Mouse (Mus musculus) kidney, adult 2 months (tissue): Measurements from ENCODE around the gene Morf4l2. TPM values are rescaled to one million over a fixed set of nuclear protein-coding genes. Genes with fewer than 3 reads are reported as not detected.
"Not testable (repeated sequence)": the region's sequence is repeated elsewhere in the genome, so short reads cannot be mapped to it uniquely, and the experiment has no call there.

ENCODE experiments used
- DNase-seq: peaks from one replicate; pipeline ENCODE4 v3.0.0; 2021
- H3K27ac ChIP-seq: fragments of 200-500 bp; 2 replicates; pipeline ENCODE4 v1.5.1; 2012; ENCODE audit warnings: low read depth, low read length, control low read depth, inconsistent platforms; ENCODE audit not compliant: insufficient read depth
- H3K27me3 ChIP-seq: fragments of 200-500 bp; replicated peaks from 2 replicates; pipeline ENCODE4 v1.6.1; 2012; ENCODE audit warnings: mild to moderate bottlenecking, moderate library complexity, low read length, inconsistent platforms; ENCODE audit not compliant: control insufficient read depth, insufficient read depth
- H3K36me3 ChIP-seq: fragments of 200-500 bp; 2 replicates; pipeline ENCODE4 v1.6.1; 2012; ENCODE audit warnings: mild to moderate bottlenecking, moderate library complexity, low read length, inconsistent platforms; ENCODE audit not compliant: control insufficient read depth, insufficient read depth
- H3K4me1 ChIP-seq: fragments of 200-500 bp; 2 replicates; pipeline ENCODE4 v1.6.1; 2011; ENCODE audit warnings: low read length; ENCODE audit not compliant: control insufficient read depth, insufficient read depth
- H3K4me3 ChIP-seq: fragments of 200-500 bp; 2 replicates; pipeline ENCODE4 v1.5.1; 2011; ENCODE audit warnings: mild to moderate bottlenecking, low read depth, low read length, control low read depth; ENCODE audit not compliant: insufficient read depth
- CTCF ChIP-seq: fragments of 200-500 bp; conservative IDR thresholded peaks from 2 replicates; pipeline ENCODE4 v1.5.1; 2011; ENCODE audit warnings: low read depth, mild to moderate bottlenecking, control low read depth, low read length, moderate library complexity, mixed read lengths; ENCODE audit not compliant: insufficient read depth, insufficient read length
- POLR2A ChIP-seq: fragments of 200-500 bp; IDR thresholded peaks from one replicate; pipeline ENCODE4 v1.6.1; 2011; ENCODE audit warnings: low read depth, low read length, control low read depth
- WGBS: fragments of 180-500 bp; shearing (Covaris S2); methylation state at CpG from one replicate; pipeline ENCODE4 v1.1.7; 2018; 5-methylcytosine and 5-hydroxymethylcytosine counted together
- polyA plus RNA-seq: library from polyadenylated mRNA; depleted of rRNA; stranded (reverse); fragments of >200 nt; gene quantifications from 2 replicates; pipeline ENCODE4 v1.2.3, GENCODE M21; 2012

Gene Morf4l2
- polyA plus RNA-seq, 1 experiment, result 33.3 TPM

DNA sequence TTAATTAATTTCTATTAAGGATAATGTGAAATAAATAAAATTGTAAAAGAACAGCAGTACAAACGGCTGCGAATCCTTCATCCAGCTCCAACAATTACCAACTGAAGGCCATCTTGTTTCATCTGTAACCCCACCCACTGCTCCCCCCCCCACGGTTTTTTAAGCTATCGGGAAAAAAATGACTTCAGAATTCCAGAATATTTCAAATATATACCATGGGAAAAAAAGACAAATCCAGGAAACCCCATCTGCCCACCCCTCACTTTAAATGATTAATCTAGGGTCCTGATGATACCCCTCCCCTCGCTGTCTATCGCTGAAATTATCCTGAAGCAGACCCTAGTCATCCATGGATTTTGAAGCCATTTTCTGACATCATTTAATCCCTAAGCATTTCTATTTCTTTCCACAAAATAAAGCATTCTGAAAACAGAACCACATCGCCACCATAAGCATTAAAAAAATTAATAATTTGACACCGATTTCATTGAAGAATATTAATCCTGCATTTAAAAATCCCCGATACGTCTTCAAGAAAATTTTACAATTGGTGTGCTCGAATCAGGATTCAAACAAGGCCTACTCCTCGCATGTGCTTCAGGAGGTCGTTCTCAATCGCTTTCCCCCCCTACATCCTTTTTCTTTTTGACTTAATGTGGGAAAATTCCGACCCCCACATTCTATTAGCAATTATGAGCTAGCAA is 3.3 kb downstream of the Morf4l2 start:
- H3K27me3 ChIP-seq, result no peaks in the 10 kb centered on the region
- no peak overlapping the region for H3K27ac ChIP-seq
- DNase-seq, result no peak
- no peaks in the 10 kb centered on the region for H3K36me3 ChIP-seq
- H3K4me1 ChIP-seq, result no peaks in the 10 kb centered on the region
- TF ChIP-seq POLR2A (no peak), CTCF (no peak)
- WGBS, result under 1% methylated on average over 15 of the region's 15 CpGs
- peak overlapping the region; percentile 74; the same call in 1 of the 2 replicates for H3K4me3 ChIP-seq

GRCm38 (mm10) chrX:136732016-136732415 is 11.5 kb downstream of the Morf4l2 start:
- no peak overlapping the region for H3K4me3 ChIP-seq
- no peaks in the 10 kb centered on the region for H3K27me3 ChIP-seq
- no peak for TF ChIP-seq POLR2A
- TF ChIP-seq CTCF, result no peak
- H3K4me1 ChIP-seq, result no peaks in the 10 kb centered on the region
- 77% methylated on average over 4 of the region's 4 CpGs for WGBS
- no peak for DNase-seq
- H3K27ac ChIP-seq, result no peak overlapping the region
- no peaks in the 10 kb centered on the region; the same call in 1 of the 2 replicates for H3K36me3 ChIP-seq

- not testable (repeated sequence) for H3K4me3 ChIP-seq, H3K36me3 ChIP-seq, DNase-seq, H3K27ac ChIP-seq, H3K4me1 ChIP-seq, H3K27me3 ChIP-seq
- 47% methylated on average over 3 of the region's 3 CpGs for WGBS
Measured at GRCm38 (mm10) chrX:136714742-136715474, 28.6 kb downstream of the Morf4l2 start.

GRCm38 (mm10) chrX:136708782-136709181 is 34.7 kb downstream of the Morf4l2 start:
- no peak for DNase-seq
- peak overlapping the region; percentile 58 for H3K4me3 ChIP-seq
- no peaks in the 10 kb centered on the region for H3K27me3 ChIP-seq
- H3K4me1 ChIP-seq, result peaks cover 3% of the 10 kb centered on the region; the same call in 1 of the 2 replicates
- 16% methylated on average over 14 of the region's 14 CpGs for WGBS
- no peaks in the 10 kb centered on the region for H3K36me3 ChIP-seq
- no peak overlapping the region for H3K27ac ChIP-seq
- TF ChIP-seq CTCF (no peak), POLR2A (no peak)

DNA sequence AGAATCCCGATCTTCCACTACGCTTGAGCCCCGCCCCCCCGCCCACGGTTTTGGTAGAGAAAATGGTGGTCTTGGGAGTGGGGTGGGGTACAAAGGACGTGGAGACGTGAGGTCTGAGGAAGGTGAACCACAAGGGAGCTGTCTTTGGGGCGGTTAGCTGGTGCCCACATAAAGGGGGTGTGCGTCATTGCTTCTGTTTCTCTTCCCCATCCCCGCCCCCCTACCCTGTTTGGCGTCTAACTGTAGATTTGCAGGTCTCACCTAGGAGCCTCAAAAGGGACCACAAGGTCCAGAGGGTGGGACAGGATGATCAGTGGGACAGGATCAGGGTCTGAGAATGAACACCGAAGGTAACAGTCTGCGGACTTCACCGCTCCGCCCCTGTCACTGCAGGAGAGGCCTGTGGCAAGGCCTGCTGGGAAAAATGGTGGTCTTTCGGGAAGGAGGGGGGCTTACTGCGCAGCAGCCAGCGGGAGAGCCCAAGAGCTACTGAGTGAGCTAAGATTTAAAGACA is 35.3 kb downstream of the Morf4l2 start:
- no peaks in the 10 kb centered on the region for H3K36me3 ChIP-seq
- peak; percentile 14 for DNase-seq
- no peaks in the 10 kb centered on the region for H3K27me3 ChIP-seq
- peak overlapping the region; percentile 3; the same call in 1 of the 2 replicates for H3K27ac ChIP-seq
- WGBS, result under 1% methylated on average over 16 of the region's 18 CpGs
- H3K4me3 ChIP-seq, result peak overlapping the region; percentile 58
- TF ChIP-seq CTCF (no peak), POLR2A (no peak)
- peaks cover 3% of the 10 kb centered on the region; the same call in 1 of the 2 replicates for H3K4me1 ChIP-seq

GRCm38 (mm10) chrX:136707446-136708167 is 35.9 kb downstream of the Morf4l2 start, which contains the start of gene Tceal1:
Gene Tceal1, plus strand, starts transcription at chrX:136707982.
- Histone ChIP-seq H3K27ac (peak within 1 kb of the TSS; percentile 3; the same call in 1 of the 2 replicates), H3K4me1 (peaks cover 3% of the 10 kb centered on the region; the same call in 1 of the 2 replicates), H3K36me3 (no peaks in the 10 kb centered on the region), H3K27me3 (no peaks in the 10 kb centered on the region), H3K4me3 (peak within 1 kb of the TSS; percentile 58)
- peak; percentile 64 for DNase-seq
- TF ChIP-seq CTCF, result no peak
- TF ChIP-seq POLR2A, result no peak
- 2% methylated on average over 15 of the region's 15 CpGs for WGBS

DNA sequence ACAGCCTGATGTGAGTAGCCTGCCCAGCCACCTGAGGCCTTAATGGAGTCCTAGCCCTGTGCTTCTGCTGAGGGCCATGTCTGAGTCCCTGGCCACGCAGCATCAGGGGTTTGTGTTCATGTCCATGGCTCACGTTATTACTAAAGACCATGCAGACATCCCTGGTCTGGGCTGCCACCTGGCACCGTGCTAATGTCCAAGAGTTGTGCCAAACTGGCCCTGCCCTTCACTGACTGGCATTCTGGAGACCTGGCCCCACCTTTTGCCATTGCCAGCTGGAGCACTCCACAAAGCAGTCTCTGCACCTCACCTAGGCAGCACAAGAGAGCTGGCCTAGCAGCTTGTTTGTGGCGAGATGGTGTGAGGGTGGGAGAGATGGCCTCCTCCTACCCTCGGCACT is 50.3 kb downstream of the Morf4l2 start:
- no peak overlapping the region for H3K27ac ChIP-seq
- DNase-seq, result no peak
- H3K4me1 ChIP-seq, result no peaks in the 10 kb centered on the region
- H3K27me3 ChIP-seq, result no peaks in the 10 kb centered on the region
- no peak overlapping the region for H3K4me3 ChIP-seq
- TF ChIP-seq POLR2A, result no peak
- WGBS, result 87% methylated on average over 5 of the region's 5 CpGs
- H3K36me3 ChIP-seq, result no peaks in the 10 kb centered on the region
